Mouse (Mus musculus) midbrain, embryonic 14.5 days (tissue): ENCODE results near the gene Scgb2a2. TPM values are rescaled to one million over a fixed set of nuclear protein-coding genes. Genes with fewer than 3 reads are reported as not detected.

Experiments
- microRNA-seq: library from miRNA; unstranded; fragments of <30 nt; microRNA quantifications from one replicate; pipeline ENCODE4, GENCODE M21; 2016
- polyA plus RNA-seq: library from polyadenylated mRNA; unstranded; fragments of >200 nt; fragmentation: Nextera tagmentation; extraction: Ambion mirVana; gene quantifications from 2 replicates; pipeline ENCODE4 v1.2.1, GENCODE M21; 2014

Scgb2a2 gene
- polyA plus RNA-seq, 1 experiment from 2014 or later: not detected

Small RNAs within 50 kb of the gene (microRNA-seq; reads per million reads assigned to microRNA genes)
- gene Gm22369: not detected

Other genes with a start within 250 kb of the Scgb2a2 start
- gene Incenp, start 52.0 kb downstream of the Scgb2a2 start, polyA plus RNA-seq: 18.1 and 21.7 TPM in 2 replicates
- gene Fth1, start 133.0 kb downstream of the Scgb2a2 start, polyA plus RNA-seq: 1,308 and 1,477 TPM in 2 replicates
- gene Best1, start 154.1 kb downstream of the Scgb2a2 start, polyA plus RNA-seq: 2.1 and 2.5 TPM in 2 replicates
- 13.3 and 19.2 TPM in 2 replicates for gene Rab3il1, start 154.1 kb downstream of the Scgb2a2 start, polyA plus RNA-seq
- gene Fads3, start 194.0 kb downstream of the Scgb2a2 start, polyA plus RNA-seq: 15.4 and 17.8 TPM in 2 replicates